Mouse (Mus musculus): ENCODE results near the gene Ttc7b. TPM values are rescaled to one million over a fixed set of nuclear protein-coding genes. Genes with fewer than 3 reads are reported as not detected.

The Ttc7b gene
- total and polyA plus RNA-seq, 3 experiments: 11.7 to 23.7 TPM; not detected in 1

DNA sequence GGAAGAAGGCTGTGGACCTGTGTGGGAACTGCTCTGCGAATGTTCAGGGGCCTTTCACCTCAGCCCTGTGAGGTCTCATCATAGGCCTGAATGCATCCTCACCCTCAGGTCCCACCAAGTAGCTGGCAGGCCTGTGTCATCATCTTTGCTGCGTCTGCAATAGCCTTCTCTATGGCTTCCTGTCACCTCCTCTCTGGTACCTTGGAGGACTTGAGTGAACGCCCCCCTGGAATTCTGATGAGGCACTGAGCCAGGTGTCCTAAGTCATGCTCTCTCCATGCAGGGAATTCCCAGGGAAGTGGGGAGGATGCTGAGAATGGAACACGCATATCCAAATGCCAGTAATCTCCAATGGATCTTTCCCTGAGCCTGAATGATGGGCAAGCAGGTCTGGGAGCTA lies 255.7 kb downstream of the Ttc7b start:
- H3K4me1 ChIP-seq (ENCODE audit: control insufficient read depth in 1 of 2, insufficient read depth in 2 of 2, low read length in 2 of 2): no peaks in the 10 kb centered on the region
- no peak for DNase-seq (ENCODE audit: low read depth, low spot score)
- H3K9ac ChIP-seq (ENCODE audit: control insufficient read depth, low read depth, low read length, poor library complexity, severe bottlenecking): no peak overlapping the region
- H3K79me2 ChIP-seq (ENCODE audit: control insufficient read depth, insufficient read depth, low read length, poor library complexity): no peaks in the 10 kb centered on the region
- TF ChIP-seq E2F4 (IDR thresholded peaks at IDR 0.05; ENCODE audit: borderline replicate concordance, low read depth, low read length) (no peak), ZKSCAN1 (IDR thresholded peaks at IDR 0.05; ENCODE audit: low read depth, low read length) (no peak), ETS1 (IDR thresholded peaks at IDR 0.05; ENCODE audit: low read depth, low read length) (no peak), TAL1 (IDR thresholded peaks at IDR 0.05; ENCODE audit: low read length) (no peak), POLR2AphosphoS5 (IDR thresholded peaks at IDR 0.05; ENCODE audit: borderline replicate concordance, low read depth, low read length) (no peak), HCFC1 (IDR thresholded peaks at IDR 0.05; ENCODE audit: low read depth, low read length) (no peak), NRF1 (IDR thresholded peaks at IDR 0.05; ENCODE audit: insufficient read depth, low read depth, low read length, poor library complexity, severe bottlenecking) (no peak), MYB (IDR thresholded peaks at IDR 0.05; ENCODE audit: low read depth, low read length) (no peak), MAZ (IDR thresholded peaks at IDR 0.05; ENCODE audit: low read depth, low read length) (no peak), TBP (IDR thresholded peaks at IDR 0.05; ENCODE audit: low read depth, low read length) (no peak), GABPA (IDR thresholded peaks at IDR 0.05; ENCODE audit: low read depth, low read length) (no peak), CHD2 (IDR thresholded peaks at IDR 0.05; ENCODE audit: low read length) (no peak), POLR2A (IDR thresholded peaks at IDR 0.05; ENCODE audit: control insufficient read depth in 1 of 2, insufficient read depth in 1 of 2, low read depth in 1 of 2, low read length in 2 of 2, poor library complexity in 1 of 2) (no peak), USF1 (IDR thresholded peaks at IDR 0.05; ENCODE audit: low read depth, low read length) (no peak), RAD21 (IDR thresholded peaks at IDR 0.05; ENCODE audit: low read depth, low read length) (no peak), POLR2AphosphoS2 (IDR thresholded peaks at IDR 0.05; ENCODE audit: low read length) (no peak), ELF1 (IDR thresholded peaks at IDR 0.05; ENCODE audit: low read depth, low read length) (no peak), EP300 (IDR thresholded peaks at IDR 0.05; ENCODE audit: low read depth in 1 of 2, low read length in 2 of 2) (no peak)
- H3K27me3 ChIP-seq (ENCODE audit: control insufficient read depth in 1 of 2, insufficient read depth in 2 of 2, low read length in 2 of 2): peaks cover 1 to 2% of the 10 kb centered on the region in 2 experiments; a peak in 2 of 4 replicates
- H3K27ac ChIP-seq (ENCODE audit: control insufficient read depth, low read depth, low read length): no peak overlapping the region
- H3K36me3 ChIP-seq (ENCODE audit: control insufficient read depth in 1 of 2, insufficient read depth in 2 of 2, low read length in 2 of 2): no peaks in the 10 kb centered on the region
- no peaks in the 10 kb centered on the region for H3K9me3 ChIP-seq (replicated peaks; ENCODE audit: insufficient read depth, low read length)
- no peak overlapping the region for H3K4me3 ChIP-seq (ENCODE audit: control insufficient read depth in 1 of 2, insufficient read depth in 1 of 2, low read depth in 2 of 2, low read length in 2 of 2)

GRCm38 (mm10) chr12:100262846-100263245 lies 257.8 kb downstream of the Ttc7b start:
- H3K4me1 ChIP-seq (ENCODE audit: control insufficient read depth in 1 of 2, insufficient read depth in 2 of 2, low read length in 2 of 2): no peaks in the 10 kb centered on the region
- no peaks in the 10 kb centered on the region for H3K79me2 ChIP-seq (ENCODE audit: control insufficient read depth, insufficient read depth, low read length, poor library complexity)
- H3K9ac ChIP-seq (ENCODE audit: control insufficient read depth, low read depth, low read length, poor library complexity, severe bottlenecking): no peak overlapping the region
- no peaks in the 10 kb centered on the region for H3K9me3 ChIP-seq (replicated peaks; ENCODE audit: insufficient read depth, low read length)
- no peak overlapping the region for H3K4me3 ChIP-seq (ENCODE audit: control insufficient read depth in 1 of 2, insufficient read depth in 1 of 2, low read depth in 2 of 2, low read length in 2 of 2)
- H3K36me3 ChIP-seq (ENCODE audit: control insufficient read depth in 1 of 2, insufficient read depth in 2 of 2, low read length in 2 of 2): no peaks in the 10 kb centered on the region
- peaks cover 1 to 2% of the 10 kb centered on the region in 2 experiments; a peak in 2 of 4 replicates for H3K27me3 ChIP-seq (ENCODE audit: control insufficient read depth in 1 of 2, insufficient read depth in 2 of 2, low read length in 2 of 2)
- DNase-seq (ENCODE audit: low read depth, low spot score): no peak
- no peak overlapping the region for H3K27ac ChIP-seq (ENCODE audit: control insufficient read depth, low read depth, low read length)
- TF ChIP-seq E2F4 (IDR thresholded peaks at IDR 0.05; ENCODE audit: borderline replicate concordance, low read depth, low read length): no peak
